Mouse (Mus musculus) c-Kit-positive CD71-positive TER-119-negative erythroid progenitor cells, embryonic 14.5 days (primary cell): ENCODE results near the gene Ttc30a2.
"Not testable (repeated sequence)": the region's sequence is repeated elsewhere in the genome, so short reads cannot be mapped to it uniquely, and the experiment has no call there.

Experiments used
- DNase-seq: peaks from one replicate; pipeline ENCODE4 v3.0.0-alpha.2; 2013; ENCODE audit warnings: low read depth

Gene Ttc30a2

DNA sequence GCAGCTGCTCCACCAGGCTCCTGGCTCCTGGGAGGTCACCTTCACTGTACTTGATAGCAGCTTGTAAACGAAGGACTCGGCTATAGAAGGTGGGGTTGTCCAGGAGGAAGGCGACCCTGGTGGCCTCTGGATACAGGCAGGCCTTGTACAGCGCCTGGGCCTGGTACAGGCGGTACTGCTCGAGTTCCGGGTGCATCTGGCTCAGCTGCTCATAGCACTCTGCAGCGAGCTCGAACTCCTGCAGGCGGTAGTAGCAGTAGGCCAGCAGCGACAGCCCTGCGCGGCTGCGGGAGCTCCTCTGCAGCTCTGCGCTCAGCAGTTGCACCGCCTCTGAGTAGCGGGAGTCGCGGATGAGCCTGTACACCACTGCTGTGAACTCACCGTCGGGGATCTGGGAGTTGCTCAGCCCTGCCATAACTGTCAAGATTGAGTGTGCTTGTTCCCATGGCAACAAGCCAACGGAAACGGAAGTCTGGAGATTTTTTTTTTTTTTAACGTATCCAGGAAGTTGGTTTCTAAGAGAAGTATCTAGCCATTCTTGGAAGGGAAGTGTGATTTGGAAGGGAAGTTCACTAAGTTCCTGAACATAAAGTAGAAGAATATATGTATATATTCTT lies at the start of gene Ttc30a2:
TSS of gene Ttc30a2 (minus strand) at position 419 of the 617 bp plus-strand sequence.
- not testable (repeated sequence) for DNase-seq

DNA sequence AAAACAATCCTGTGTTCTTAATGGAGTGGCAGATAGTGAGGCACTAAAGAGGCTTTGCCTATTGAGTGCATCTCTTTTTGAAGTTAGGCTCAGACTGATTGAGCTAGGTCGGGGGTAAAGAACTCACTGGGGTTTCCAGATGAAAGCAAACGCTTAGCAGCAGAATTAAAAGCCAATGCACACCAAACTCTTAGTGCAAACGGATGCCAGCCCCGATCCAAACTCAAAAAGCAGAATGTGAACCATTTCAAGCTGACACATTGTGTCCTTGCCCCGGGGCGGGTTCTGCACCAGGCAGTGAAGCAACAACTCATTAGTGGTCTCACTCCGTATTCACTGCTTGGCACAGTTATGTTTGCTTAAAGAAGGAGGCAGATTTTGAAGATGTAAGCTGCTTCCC lies 38.9 kb upstream of the Ttc30a2 start:
- DNase-seq: no peak

DNA sequence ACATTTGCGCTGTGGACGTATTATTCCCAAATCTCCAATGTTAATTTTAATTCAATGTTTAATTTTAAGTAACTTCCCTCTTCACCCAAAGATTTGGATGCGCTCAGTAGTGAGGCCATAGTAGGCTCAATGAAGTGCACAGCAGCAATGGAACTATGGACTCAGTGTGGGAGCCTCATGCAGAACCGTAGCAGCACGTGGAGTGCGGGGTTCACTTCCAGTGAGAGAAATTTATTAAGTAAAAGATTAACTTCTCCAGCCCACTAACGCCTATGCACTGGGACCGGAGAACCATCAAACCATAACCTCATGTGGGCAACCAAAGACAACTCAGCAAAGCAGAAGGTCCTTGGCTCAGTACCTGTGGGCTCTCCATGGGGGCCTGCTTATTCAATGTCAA lies 38.2 kb upstream of the Ttc30a2 start:
- no peak for DNase-seq

DNA sequence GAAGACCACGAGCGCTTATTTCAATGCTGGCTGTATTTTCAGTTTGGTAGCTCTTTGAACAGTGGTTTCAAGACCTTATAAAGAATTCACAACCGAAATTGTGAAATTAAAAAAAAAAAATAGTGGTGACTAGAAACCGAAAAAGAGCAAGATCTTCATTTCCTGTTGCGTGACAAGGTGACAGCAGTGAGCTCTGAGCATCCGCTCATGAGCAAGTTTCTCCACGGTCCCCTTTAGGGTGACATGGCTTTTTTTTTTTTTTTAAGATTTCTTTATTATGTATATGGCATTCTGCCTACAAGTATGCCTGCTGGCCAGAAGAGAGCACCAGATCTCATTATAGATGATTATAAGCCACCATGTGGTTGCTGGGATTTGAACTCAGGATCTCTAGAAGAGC lies 37.5 kb upstream of the Ttc30a2 start:
- no peak for DNase-seq

DNA sequence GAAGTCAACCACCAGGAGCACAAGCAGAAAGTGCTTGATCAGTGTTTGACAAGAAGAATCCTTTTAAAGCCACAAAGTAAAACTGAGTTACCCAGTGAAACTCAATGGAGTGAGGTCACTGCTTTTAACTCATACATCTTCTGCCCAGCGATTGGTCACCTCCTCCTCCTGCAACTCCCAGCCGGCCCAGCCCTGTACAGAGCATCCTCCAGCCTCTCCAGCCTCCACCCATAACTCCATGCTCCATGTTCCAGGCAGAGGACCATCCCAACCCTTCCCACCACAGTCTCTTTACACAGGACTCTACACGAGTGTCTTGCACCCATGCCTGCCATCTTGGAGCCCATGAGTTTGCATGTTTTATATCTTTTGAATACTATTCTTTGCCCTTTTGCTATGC lies 36.7 kb upstream of the Ttc30a2 start:
- DNase-seq: no peak

DNA sequence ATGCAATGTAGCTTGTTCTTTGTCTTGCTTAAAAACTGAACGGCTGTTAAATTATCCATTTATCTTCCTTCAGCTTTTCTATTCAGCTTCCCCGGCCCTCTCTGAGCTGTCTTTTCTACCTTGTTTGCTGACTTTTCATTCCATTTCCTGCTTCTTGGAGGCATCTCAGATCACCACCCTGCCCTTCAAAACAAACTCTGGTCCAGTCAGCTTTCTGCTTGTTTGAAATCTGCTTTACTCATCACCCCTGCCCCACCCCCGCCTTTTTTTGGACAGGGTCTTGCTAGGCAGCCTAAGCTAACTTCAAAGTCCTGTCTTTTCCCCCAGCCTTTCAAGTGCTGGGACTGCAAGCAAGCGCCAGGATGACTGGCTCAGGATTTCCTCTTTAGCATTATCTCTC lies 28.2 kb upstream of the Ttc30a2 start:
- DNase-seq: no peak

DNA sequence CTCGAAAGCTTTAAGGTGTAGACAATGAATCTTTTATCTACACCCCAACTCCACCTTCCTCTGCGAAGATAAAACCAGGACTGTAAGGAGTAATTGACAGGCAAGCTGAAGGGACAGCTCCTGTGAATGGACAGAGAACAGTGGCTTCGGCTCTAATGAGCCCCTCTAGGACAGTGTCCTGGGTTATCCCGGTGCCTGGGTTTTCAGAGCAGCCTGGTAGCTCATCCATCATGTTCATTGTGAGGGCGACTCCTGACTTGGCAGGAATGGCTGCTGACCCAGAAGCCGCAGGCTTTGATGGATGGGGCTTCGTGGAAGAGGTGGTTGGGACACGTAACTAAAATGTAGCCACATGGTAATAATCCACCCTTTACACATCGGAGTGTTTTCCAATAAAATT lies 24.9 kb upstream of the Ttc30a2 start:
- DNase-seq: no peak

DNA sequence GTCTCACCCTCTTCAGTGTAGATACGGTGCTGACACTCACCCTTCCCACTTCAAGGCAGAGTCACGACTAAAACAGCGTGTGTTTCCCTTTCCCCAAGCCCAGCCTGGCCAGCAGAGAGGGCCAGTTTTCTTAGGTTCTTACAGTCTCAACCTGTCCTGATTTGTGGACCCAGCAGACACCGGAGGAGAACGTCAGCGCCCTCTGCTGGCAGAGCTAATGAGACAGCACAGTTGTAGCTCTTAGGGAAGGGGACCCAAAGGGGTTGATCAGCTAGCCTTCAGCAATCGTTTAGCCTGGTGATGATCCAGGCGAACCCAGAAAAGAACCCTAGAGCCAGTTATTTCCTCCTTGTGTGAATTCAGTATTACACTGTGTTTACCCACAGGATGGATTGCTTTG lies 23.4 kb upstream of the Ttc30a2 start:
- DNase-seq: peak; percentile 34

DNA sequence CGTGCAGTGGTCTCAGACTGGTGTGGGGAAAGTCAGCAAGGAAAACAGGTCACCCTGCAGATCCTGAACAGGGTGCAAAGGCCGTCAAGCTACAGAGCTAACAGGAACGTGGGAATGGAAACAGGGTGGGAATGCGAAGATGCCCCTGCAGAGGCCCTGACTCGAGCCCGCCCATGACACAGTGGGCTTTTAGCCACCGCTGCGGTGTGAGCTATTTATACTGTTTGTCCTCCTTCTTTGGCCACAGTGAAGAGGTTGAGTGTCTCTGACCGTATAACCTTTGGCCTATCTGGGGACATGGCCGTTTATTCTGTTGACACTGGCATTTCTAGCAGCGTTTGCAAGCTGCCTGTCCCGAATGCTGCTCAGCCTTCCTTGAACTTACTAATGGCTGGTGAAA lies 21.7 kb upstream of the Ttc30a2 start:
- no peak for DNase-seq

DNA sequence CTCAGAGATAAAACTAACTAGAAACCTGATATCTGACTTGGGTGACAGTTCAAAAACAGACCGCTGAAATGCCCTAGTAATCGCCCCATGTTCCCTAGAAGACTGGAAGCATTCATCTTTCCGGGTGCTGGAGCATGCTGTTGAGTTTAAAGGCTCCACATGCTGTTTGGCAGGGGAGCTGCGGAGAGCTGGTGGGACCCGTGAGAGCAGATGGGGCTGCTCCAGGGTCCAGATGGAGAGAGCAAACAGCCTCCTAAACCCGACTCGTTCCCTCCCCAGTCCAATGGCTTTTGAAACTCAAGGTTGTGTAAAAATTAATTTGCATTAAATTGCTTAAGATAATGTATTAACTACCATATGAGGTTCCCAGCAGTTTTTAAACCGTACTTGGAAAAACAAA lies 20.7 kb upstream of the Ttc30a2 start:
- DNase-seq: no peak

DNA sequence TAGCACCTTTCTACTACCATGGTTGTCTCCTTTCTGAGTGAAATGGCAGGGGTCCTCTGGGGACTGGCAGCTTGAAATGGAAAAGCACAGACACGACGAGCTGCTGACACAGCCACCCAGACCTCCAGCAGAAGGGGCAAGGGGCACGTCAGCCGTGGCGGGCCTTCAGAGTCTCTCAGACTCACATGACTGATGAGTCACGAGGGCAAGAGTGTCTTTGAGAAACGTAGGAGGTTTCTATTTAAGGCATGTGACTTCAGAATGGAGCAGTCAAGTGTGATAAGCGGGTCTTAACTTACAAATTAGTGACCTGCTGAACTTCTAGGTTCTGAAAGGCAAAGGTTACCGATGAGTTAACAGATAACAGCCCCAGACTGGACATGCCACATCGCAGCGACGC lies 19.8 kb upstream of the Ttc30a2 start:
- DNase-seq: no peak

DNA sequence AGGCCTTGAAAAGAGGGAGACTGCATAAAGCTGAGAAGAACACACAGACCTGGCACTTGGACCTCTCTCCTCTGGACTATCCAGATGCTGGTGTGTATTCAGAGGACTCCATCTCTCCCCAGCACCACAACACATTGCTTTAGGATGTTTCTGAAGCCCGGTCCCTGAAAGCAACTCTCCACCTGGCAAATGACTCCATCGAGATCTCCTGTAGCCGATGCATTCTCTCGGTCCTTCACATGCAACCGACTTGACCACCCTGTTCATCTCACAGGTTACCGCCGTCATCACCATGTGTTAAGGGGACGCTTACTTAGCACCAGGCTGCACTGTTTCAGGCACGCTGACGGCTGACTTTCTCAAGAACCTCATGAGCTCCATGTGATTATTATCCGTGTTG lies 16.9 kb upstream of the Ttc30a2 start:
- DNase-seq: no peak

DNA sequence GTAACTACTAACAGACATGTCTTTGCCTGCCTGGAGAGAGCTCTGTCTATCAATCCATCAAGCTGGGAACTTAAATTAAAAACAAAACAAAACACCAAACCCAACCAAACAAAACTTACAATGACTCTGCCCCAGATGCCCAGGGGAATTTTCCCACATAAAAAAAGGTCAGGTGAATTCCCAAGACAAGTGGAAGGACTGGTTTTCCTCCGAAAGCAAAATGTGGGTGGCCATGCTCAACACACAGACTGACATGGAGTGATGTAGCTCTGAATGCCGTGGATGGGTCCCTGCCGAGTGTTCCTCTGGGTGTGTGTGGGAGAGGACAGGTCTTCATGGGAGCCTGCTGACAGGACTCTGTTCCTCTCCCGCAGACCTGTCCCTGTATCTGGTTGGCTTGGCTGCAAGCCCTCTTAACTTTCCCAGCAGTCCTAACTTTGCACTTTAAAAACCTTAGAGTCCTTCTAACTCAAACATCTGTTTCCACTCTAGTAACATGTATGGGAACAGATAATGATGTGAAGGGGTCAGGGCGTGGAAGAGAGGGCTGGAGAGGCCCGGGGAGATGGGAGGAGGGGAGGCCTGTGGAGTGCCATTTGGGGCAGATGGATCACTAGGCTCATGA lies 13.7 kb upstream of the Ttc30a2 start:
- DNase-seq: no peak

DNA sequence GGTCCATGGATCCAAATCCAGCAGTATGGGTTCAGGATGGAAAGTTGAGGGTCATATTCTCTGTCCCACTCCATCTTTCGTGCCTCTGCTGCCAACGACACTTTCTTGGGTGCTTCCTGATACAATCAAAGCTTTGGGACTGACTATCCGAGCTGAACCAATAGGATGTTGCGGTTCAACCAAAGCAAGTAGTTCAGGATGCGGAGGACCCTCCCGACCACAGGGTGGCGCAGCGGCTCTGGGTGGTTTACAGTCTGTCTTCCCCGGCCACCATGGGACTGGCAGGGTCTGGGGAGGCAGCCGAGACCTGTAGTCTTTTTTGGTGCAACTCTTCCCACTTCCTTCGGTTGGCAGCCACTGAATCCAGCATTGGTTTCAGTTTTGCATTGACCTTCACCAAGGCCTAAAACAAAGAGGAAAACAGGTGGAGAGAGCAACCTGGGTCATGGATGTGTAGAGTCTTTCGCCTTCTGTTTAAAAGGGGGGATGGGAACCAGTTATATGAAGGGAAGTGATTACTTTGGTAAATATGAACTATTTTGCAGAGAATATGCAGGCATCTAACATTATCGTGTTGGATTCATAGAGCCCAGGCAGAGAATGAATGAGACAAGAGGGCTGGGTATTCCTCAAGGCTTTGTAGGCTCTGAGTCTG lies 13.0 kb upstream of the Ttc30a2 start:
- peak; percentile 50 for DNase-seq

DNA sequence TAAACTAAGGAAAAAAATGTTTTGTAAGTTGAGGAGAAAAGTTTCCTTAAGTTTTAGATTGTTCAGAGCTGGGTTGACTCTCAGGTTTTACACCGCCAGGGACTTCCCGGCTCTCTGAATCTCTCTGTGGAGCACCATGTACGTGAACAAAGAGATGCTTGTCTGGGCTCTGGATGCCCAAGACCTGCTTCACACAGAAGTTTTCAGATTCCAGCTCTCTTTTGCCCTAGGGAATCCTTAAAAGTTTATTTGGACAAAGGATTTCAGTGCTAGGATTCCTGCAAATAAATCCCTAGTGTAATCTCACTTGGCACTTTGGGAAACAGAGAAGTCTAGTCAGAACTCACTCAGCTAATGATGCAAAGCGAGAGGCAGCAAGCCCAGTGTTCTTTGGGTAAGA lies 11.7 kb upstream of the Ttc30a2 start:
- DNase-seq: no peak

DNA sequence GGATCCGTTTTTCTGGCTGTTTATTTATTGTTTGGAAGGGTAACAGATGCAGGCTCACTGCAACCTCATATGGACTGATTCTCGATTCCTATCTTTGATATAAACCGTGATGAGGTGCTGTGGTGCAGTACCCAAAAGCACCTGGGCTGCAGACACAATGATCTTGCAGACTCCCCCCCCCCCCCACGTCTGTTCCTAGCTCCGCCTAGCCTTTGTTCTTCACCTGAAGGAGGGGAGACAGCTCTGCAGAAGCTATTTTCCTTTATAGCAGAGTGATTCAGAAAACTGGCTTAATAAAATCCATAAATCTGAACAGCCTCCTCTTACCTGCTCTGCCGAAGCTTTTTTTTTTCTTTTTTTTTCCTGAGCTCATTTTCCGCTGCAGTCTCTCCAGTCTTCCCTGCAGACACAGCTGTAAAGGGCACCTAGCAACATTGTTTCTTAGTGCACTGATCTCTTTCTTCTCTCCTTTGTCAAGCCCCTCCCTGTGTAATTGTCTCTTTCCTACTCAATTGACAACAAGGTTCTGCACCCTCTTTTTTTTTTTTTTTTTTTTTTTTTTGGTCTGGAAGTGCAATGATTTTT lies 10.9 kb upstream of the Ttc30a2 start:
- DNase-seq: no peak

DNA sequence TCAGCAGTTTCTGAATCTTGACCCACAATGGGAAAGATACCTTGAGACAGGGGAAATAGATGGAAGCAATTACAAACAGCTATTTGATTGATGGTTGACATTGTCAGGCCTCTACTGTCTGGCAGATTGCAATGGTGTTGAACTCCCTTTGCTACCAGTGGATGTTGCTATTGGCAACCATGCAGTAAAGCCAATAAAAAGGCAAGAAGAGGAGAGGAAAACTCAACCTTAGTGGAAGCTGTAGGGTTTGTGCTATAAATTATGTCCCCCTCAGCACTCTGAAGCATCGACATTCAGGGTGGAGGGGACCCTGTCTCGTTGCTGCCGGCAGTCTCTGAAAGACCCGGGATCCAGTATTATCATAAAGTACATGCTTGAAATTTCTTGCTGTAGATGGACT lies 10.4 kb upstream of the Ttc30a2 start:
- DNase-seq: no peak

DNA sequence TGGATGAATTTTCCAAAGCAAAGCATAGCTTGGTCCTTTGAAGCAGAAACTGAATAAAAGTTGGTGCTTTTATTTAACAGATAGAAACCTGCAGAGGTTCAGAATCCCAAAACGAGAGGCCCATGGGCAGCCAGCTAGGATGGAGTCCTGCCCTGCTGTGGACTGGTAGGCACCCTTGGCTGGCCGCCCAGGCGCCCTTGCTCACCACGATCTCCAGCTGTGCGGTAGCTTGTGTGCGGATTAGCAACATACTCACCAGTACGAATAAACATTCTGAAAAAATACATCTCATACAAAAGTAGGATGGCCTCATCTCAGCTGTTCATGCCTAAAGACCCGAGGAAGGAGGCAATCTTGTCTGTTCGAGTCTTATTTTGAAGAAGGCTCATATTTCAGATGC lies 9.8 kb upstream of the Ttc30a2 start:
- DNase-seq: no peak

DNA sequence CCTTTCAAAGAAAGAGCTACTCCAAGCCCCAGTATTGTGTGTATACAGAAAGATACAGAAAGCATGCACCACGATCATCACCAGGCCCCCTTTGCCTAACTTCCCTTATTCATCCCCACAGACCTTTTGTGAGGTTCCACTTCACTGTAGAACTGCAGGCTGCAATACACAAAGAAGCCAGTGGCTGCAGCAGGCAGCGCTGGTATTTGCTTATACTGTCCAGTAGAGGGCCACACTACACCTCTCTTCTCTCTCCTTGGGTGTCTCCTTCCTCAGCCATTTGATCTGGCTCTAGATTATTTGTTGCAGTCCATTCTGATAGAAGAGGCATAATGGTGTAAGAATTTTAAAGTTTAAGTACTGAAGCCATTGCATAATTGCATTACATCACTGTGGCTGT lies 7.2 kb upstream of the Ttc30a2 start:
- DNase-seq: no peak

DNA sequence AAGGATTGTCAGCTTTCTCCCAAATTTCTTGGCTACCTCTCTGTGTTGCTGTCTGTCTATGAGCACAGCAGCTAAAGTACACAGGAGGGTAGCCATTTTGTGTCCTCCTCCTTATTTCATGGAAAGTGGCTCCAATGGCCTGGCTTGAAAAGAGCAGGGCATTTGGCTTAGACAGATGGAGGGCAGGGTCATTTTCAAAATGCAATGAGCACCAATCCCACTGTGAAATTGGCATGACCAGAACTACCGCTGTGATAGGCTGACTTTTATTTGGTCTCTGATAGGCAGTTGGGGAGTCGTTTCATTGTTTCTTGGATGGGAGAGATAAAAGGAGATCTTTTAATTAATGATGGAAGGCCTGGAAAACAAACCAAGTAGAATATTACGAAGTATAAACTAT lies 5.9 kb upstream of the Ttc30a2 start:
- DNase-seq: no peak

DNA sequence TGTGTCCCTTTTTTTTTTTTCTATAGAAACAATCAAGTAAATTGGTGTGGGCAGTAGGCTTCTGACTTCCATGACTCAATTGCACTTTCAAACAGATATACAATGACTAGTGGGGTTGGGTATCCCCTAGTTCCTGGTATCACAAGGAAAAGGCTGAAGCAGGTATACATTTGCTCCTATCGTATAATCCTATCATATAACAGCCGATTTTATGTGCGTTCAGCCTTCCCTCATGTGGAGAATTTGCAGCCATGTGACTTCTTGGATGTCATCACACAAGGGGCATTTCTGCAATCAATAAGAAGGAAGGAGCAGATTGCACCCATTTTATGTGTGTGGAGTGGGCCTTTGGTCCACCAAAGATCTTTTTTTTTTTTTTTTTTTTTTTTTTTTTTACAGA lies 5.1 kb upstream of the Ttc30a2 start:
- DNase-seq: no peak

DNA sequence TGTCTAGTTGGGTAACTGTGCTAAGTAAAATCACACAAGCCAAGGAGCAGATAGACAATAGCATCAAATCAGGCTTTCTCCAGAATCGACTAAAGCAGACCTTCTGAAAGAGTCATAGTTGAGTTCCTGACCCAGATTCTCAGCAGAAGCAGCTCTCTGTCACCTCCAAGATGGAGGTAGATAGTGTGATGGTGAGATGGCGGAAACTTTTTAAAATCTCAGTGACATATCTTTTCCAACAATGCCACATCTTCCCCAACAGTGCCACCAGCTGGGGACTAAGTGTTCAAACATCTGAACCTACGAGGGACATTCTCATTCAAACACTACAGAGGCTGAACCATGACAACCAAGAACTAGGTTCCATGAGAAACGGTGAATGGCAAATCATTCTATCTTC lies 4.7 kb upstream of the Ttc30a2 start:
- no peak for DNase-seq

DNA sequence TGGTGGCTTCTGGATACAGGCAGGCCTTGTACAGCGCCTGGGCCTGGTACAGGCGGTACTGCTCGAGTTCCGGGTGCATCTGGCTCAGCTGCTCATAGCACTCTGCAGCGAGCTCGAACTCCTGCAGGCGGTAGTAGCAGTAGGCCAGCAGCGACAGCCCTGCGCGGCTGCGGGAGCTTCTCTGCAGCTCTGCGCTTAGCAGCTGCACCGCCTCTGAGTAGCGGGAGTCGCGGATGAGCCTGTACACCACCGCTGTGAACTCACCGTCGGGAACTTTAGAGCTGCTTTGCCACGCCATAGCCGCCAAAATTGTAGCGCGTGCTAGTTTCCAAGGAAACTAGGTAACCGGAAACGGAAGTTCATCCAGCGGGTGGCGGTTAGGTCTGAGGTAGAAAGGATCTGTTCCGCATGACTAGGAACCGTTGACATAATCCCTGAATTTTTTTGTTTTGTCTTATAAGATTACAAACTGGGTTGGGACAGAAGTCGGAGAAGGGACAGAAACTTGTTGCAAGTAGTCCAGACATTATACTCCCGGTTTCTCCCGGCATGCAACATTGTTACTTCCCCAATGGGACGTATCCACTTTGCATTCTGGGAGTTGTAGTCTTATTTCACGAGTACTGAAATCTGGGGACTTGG lies 3.6 kb upstream of the Ttc30a2 start, which contains the start of gene Ttc30a1:
TSS of gene Ttc30a1 (minus strand) at position 528 of the 642 bp plus-strand sequence.
- DNase-seq: peak; percentile 76
